8 mouse cellular contexts compared by ENCODE assay signal in the genomic region with DNA sequence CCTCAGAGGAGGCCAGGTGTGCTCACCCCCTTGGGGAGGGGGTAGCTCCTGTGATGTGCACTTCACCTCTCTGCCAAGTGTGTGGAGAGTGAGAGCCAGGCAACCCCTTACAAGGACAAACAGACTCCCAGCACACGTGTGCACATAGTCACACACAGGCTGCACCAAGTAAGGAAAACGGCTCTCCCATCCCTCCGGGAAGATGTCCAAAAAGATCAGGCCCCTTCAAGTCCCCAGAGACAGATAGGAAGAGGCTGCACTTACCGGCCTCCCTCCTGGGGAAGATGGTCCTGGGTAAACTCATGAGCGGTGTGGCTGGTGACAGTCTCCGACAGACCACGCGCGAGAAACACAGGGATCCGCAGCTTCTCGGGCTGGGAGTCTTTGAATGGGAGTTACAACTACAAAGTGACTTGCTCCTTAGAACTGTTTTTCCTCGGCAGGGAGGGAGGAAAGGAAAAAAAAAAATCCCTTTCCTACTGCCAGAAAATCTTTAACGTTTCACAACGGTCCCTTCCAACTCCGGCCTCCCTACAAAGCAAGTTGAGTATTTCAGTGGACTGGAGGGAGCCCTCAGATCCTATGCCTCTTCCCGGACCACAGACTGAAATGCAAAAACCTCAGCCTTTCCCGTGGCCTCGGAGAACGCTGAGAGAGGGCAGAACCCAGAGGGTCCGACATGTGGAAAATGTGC. TPM values are rescaled to one million over a fixed set of nuclear protein-coding genes. Genes with fewer than 3 reads are reported as not detected.
A peak's percentile ranks its signal among the peaks of the same experiment; 100 is the strongest.
DNase-seq lines count a peak whose midpoint lies in the region; ATAC-seq and TF ChIP-seq lines count a peak whose summit lies in the region.

Il16 (minus strand) TSS at position 314 of the 694 bp plus-strand sequence.

- 40% methylated on average over 20 of the region's 20 CpGs for WGBS in kidney, embryonic 14.5 days
- WGBS in bone marrow, adult 2 months = 75% methylated on average over 20 of the region's 20 CpGs
- WGBS in heart, embryonic 12.5 days = 25% methylated on average over 20 of the region's 20 CpGs
- 32% methylated on average over 20 of the region's 20 CpGs for WGBS in limb, embryonic 13.5 days

- H3K36me3 ChIP-seq in kidney, embryonic 14.5 days (ENCODE audit: control insufficient read depth, insufficient read depth, low read length) = no peaks in the 10 kb centered on the region
- no peaks in the 10 kb centered on the region for H3K36me3 ChIP-seq in heart, embryonic 12.5 days
- H3K36me3 ChIP-seq in limb, embryonic 13.5 days = no peaks in the 10 kb centered on the region

- ATAC-seq in kidney, embryonic 14.5 days (ENCODE audit: low FRiP score, low TSS enrichment) = no peak
- ATAC-seq in heart, embryonic 12.5 days (ENCODE audit: insufficient number of reproducible peaks, low FRiP score) = no peak
- peak; percentile 46; the same call in 1 of the 2 replicates for ATAC-seq in limb, embryonic 13.5 days (ENCODE audit: low FRiP score, low read depth)

- H3K4me3 ChIP-seq in kidney, embryonic 14.5 days (ENCODE audit: low read length) = peak within 1 kb of the TSS; percentile 1; the same call in 1 of the 2 replicates
- no peak within 1 kb of the TSS for H3K4me3 ChIP-seq in bone marrow, adult 2 months (replicated peaks; ENCODE audit: control insufficient read depth, low read depth, low read length)
- peak within 1 kb of the TSS; percentile 29 for H3K4me3 ChIP-seq in heart, embryonic 12.5 days
- peak within 1 kb of the TSS; percentile 37 for H3K4me3 ChIP-seq in limb, embryonic 13.5 days

- TF ChIP-seq CTCF in bone marrow, adult 2 months (IDR thresholded peaks at IDR 0.05; ENCODE audit: control insufficient read depth, insufficient read depth, low read length) = no peak

- no peaks in the 10 kb centered on the region for H3K4me1 ChIP-seq in kidney, embryonic 14.5 days (ENCODE audit: control insufficient read depth, insufficient read depth, low read length)
- H3K4me1 ChIP-seq in bone marrow, adult 2 months (ENCODE audit: control insufficient read depth, insufficient read depth, low read length) = no peaks in the 10 kb centered on the region
- H3K4me1 ChIP-seq in heart, embryonic 12.5 days (replicated peaks) = peaks cover 24% of the 10 kb centered on the region
- peaks cover 35% of the 10 kb centered on the region for H3K4me1 ChIP-seq in limb, embryonic 13.5 days

- H3K9me3 ChIP-seq in kidney, embryonic 14.5 days (ENCODE audit: control insufficient read depth, low read length) = no peaks in the 10 kb centered on the region
- H3K9me3 ChIP-seq in heart, embryonic 12.5 days (replicated peaks) = no peaks in the 10 kb centered on the region
- H3K9me3 ChIP-seq in limb, embryonic 13.5 days = no peaks in the 10 kb centered on the region

- H3K9ac ChIP-seq in kidney, embryonic 14.5 days (ENCODE audit: low read depth, low read length) = no peak within 1 kb of the TSS
- peak within 1 kb of the TSS; percentile 51; the same call in 1 of the 2 replicates for H3K9ac ChIP-seq in heart, embryonic 12.5 days
- peak within 1 kb of the TSS; percentile 58 for H3K9ac ChIP-seq in limb, embryonic 13.5 days

- no peak for DNase-seq in kidney, adult 11 months
- no peak for DNase-seq in testis, postnatal 10 days (ENCODE audit: low spot score)
- no peak for DNase-seq in gastrocnemius, postnatal 14 days
- no peak for DNase-seq in spleen, postnatal 4 days (ENCODE audit: low spot score in 2 of 2)

- intact Hi-C loops in gastrocnemius, postnatal 14 days (cut with DNase I; ENCODE audit: low total_unique reads) = no loop called here

- TF ChIP-seq POLR2A in bone marrow, adult 2 months (IDR thresholded peaks at IDR 0.05; ENCODE audit: borderline replicate concordance, control insufficient read depth, low read depth, low read length) = no peak

- no peak within 1 kb of the TSS for H3K27ac ChIP-seq in kidney, embryonic 14.5 days (ENCODE audit: low read depth, low read length)
- H3K27ac ChIP-seq in bone marrow, adult 2 months (ENCODE audit: control insufficient read depth, insufficient read depth, low read depth, low read length, poor library complexity) = no peak within 1 kb of the TSS
- peak within 1 kb of the TSS; percentile 47; the same call in 1 of the 2 replicates for H3K27ac ChIP-seq in heart, embryonic 12.5 days (ENCODE audit: poor library complexity, severe bottlenecking)
- peak within 1 kb of the TSS; percentile 87 for H3K27ac ChIP-seq in limb, embryonic 13.5 days

- peak within 1 kb of the TSS; percentile 10; the same call in 1 of the 2 replicates for H3K4me2 ChIP-seq in kidney, embryonic 14.5 days (replicated peaks; ENCODE audit: low read depth, low read length)
- H3K4me2 ChIP-seq in heart, embryonic 12.5 days = peak within 1 kb of the TSS; percentile 66
- peak within 1 kb of the TSS; percentile 63 for H3K4me2 ChIP-seq in limb, embryonic 13.5 days (replicated peaks)

- H3K27me3 ChIP-seq in kidney, embryonic 14.5 days (ENCODE audit: control insufficient read depth, insufficient read depth, low read length) = no peaks in the 10 kb centered on the region
- H3K27me3 ChIP-seq in heart, embryonic 12.5 days (replicated peaks) = 0 out of 2 replicates have a peak, but pooled peaks cover 3% of the 10 kb centered on the region
- H3K27me3 ChIP-seq in limb, embryonic 13.5 days = no peaks in the 10 kb centered on the region

RNA-seq across cellular contexts. Expression of gene Il16, which starts in this region (rescaled TPM):
- polyA plus RNA-seq in kidney, embryonic 14.5 days (2014; fragmentation: Nextera tagmentation; extraction: Ambion mirVana) = 1.6 and 2.5 TPM in 2 replicates
- 19.0 and 43.4 TPM in 2 replicates for polyA plus RNA-seq in bone marrow, adult 2 months (2011; ENCODE audit: insufficient read depth, insufficient read length, low replicate concordance, missing spikeins)
- polyA plus RNA-seq in heart, embryonic 12.5 days (2016; fragmentation: Nextera tagmentation; extraction: Ambion mirVana) = 1.8 and 2.0 TPM in 2 replicates
- 3.7 and 4.6 TPM in 2 replicates for polyA plus RNA-seq in limb, embryonic 13.5 days (2015; fragmentation: Nextera tagmentation; extraction: Ambion mirVana)
- 1 to 10 TPM; 4.2 to 6.6 TPM for total RNA-seq in gastrocnemius, postnatal 14 days (2021)

Comparison
In these comparisons a context has a peak if more than half of its experiments do, and no peak if none do; other contexts are left out.
1. H3K27ac ChIP-seq: peak in heart, embryonic 12.5 days (single experiment) and limb, embryonic 13.5 days (single experiment); none in kidney, embryonic 14.5 days (single experiment) and bone marrow, adult 2 months (single experiment).
2. H3K4me2 ChIP-seq: peak in every context shown above with its lines; median percentile 66 in heart, embryonic 12.5 days; 63 in limb, embryonic 13.5 days; 10 in kidney, embryonic 14.5 days.